Mouse (Mus musculus) MN1 (cell line): ENCODE results near the gene Tmem256.

Experiments
- DNase-seq: peaks from one replicate; pipeline ENCODE4 v3.0.0-alpha.2; 2016; ENCODE audit warnings: low spot score

Tmem256 gene

DNA sequence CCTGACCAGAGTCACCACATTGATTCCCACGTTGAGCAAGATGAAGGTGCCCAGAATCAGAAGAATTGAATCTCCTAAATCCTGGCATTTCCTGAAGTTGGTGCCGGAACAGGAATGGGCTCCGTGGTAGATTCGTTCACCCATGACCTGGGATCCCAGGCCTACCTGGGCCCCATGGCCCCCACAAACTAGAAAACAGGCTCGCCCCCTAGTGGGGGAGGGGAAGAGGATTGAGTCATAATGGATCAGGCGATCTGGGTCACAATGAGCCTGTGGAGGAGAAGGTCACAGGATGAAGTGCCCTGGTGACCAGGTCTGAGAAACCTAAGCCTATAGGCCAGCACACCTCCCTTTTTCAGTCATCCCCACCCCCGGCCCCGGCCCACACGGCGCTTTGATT is 23.2 kb upstream of the Tmem256 start, which contains the start of gene Gm39566:
Gene Gm39566 (minus strand): TSS at position 144 of the 400 bp plus-strand sequence.
- DNase-seq = no peak

DNA sequence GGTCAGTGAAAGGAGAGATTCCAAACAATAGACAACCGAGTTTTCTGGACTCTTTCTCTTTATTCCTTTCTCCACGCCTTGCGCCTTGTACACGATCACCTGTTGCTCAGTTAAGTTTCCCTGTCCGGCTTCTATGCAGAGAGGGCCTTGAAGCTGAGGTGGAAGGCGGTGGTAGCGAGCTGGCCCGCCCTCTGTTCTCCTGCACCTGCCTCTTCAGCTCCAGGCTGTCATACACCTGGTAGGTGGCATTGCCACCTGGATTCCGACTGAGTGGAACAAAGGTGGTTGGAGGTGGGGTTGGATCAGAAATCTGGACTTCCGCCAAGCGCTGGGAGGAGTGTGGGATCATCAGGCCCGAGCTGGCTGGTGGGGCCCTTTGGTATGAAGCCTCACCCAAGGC is 21.8 kb upstream of the Tmem256 start:
- no peak for DNase-seq

DNA sequence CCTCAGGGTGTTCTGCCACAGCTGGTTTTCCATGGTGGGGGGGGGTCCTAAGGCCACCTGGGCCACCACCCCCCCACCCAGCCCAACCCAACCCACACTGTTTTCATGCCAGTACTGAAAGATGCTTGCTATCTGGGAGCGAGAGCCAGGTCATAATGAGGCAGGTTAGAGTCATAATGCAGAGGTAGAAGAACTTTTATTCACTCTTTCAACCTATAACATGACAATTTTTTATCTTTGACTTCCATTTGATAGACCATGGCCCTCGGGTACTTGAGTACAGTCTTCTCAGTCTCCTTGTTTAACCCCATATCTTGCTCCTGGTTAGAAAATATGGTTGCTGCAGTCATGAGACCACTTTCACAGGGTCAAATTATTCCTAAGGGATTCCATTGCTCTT is 19.9 kb upstream of the Tmem256 start, which contains the start of gene Spem2:
Gene Spem2 (minus strand): TSS at position 101 of the 400 bp plus-strand sequence.
- no peak for DNase-seq

DNA sequence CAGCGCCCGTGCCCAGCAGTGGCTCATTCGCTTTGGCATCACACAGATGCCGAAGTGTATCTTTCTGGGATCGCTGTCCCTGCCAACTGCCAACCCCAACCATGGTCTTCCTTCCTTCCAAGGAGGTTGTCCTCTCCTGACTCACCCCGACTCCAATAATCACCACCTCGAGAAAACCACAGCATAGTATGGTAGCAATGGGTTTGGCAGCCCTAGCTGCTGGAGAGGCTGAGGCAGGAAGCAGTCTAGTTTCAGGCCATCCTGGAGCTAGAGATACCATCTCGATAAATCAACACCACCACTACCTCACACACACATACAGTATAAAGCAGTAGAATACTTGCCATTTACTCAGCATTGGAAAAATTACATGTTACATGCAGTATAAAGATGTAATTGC is 19.4 kb upstream of the Tmem256 start:
- DNase-seq = no peak

DNA sequence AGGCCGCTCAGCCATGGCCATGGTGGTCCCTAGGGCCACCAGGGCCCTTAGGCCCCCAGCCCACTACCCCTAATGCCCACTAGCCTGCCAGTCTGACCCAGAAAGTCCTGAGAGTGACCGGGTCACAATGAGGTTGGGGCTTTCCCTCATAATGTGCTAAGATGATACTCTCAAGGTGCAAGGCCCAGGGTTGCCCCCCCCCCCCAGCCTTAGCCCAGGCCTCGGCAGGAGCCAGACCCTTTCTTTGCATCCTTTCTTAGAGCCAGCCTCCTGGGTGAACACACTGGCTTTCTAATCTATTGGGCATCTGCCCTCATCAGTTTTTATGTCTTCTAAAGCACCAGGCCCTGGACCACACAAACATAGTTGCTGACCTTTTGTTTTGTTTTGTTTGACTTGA is 16.2 kb upstream of the Tmem256 start, which contains the start of gene Spem1:
Gene Spem1 (minus strand): TSS at position 101 of the 400 bp plus-strand sequence.
- DNase-seq = no peak

DNA sequence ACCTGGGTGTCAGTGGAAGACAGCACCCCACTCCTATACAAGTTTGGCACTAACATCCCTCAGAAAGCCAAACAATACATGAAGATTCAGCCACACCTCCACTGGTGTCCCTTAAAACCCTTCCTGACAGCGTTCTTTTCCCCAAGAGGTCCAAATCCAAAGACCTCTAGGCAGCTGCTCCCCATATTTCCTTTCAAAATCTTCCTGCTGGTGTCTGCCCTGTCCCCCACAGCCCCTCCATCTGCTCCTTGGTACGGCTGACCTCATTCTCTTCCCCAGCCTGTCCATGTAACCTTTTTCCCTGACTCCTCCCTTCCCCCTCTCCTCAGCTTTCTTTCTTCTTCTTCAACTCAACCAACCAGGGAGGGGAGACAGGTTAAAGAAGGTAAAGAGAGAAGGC is 14.9 kb upstream of the Tmem256 start:
- DNase-seq = no peak

DNA sequence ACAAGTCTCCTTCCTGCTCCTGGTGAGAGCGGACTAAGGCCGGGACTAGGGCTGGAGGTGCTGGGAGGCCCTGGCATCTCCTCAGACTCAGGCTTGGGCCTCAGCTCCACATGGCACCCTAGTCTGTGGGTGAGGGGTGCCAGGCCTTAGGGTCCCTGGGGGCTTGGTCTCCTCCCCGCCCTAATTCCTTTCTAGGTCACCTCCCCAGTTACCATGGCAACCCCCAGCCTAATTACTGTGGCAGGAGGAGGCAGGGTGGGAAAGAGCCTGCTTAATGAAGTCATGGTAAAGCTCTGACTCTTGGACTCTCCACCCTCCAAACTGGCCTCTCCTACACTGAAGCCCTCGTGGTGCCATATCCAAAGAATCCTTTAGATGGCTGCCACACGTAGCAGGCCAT is 9.5 kb upstream of the Tmem256 start:
- peak; percentile 33 for DNase-seq

DNA sequence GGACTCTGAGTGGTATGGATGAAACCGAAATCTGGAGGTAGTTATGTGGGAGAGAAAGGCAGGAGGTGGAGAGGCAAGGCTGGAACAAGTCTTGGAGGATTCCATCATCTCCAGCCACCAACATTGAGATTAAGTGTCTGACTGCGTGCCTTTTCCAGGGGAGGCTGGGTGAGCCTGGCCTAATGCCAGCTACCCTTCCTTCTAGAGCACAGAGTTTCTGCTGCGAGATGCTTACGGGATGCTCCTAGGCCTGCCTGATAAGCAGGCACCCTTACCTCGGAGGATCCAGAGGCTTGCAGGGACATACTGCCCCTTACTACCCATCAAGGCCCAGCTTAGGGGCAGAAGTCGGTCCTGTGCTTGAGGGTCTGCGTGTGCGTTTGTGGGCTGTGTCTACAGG is 4.8 kb upstream of the Tmem256 start:
- no peak for DNase-seq

DNA sequence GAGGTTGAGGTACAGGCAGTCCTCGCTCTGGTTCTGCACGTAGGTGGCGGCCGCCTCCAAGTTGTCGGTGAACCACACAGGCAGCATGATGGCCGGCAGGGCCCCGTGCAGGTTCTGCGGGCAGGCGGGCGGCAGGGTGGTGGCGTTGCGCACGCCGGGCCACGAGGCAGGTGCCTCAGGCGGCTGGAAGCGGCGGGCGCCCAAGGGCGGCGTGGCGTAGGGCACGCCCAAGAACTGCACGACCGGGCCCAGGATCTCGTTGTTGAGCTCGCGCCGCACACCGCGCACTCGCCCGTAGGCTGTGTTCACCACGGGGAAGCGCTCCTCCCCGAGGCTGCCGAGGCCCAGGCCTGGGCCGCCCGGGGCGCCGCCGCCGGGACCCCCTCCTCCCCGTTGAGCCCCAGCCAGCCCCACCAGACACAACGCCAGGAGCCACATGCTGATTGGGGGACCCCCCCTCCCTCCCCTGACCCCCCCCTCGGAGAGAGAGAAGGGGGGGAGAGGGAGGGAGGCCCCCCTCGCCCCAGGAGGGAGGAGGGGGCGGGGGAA is 4.2 kb upstream of the Tmem256 start:
- no peak for DNase-seq

DNA sequence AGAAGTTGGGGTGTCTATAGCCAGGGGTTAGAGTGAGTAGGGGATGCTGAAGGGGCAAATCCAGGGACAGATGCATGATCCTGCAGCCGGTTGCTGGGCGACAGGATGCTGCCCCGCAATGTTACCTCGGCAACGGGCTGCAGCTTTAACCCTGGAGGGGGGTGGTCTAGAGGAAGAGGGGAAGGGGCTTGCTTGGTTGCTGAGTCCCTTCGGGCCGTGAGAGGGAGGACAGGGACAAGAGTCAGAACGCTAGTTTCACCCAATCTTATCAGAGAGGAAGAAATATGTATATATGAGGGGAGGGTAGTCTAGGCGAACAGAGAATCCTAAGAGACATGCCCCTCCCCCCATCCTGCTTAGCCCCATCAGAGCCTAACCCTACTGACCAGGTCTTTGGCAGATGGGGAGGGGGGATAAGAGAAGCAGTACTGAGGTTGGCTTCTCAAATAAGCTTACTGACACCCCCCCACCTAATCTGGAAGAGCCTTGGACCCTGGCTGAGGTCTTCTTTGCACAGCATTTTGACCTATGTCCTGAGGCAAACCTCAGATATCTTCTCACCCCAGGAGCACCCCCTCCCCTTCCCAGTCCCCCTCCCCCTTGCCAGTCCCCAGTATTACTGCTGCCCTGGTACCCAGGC is 2.9 kb upstream of the Tmem256 start:
- DNase-seq = no peak

DNA sequence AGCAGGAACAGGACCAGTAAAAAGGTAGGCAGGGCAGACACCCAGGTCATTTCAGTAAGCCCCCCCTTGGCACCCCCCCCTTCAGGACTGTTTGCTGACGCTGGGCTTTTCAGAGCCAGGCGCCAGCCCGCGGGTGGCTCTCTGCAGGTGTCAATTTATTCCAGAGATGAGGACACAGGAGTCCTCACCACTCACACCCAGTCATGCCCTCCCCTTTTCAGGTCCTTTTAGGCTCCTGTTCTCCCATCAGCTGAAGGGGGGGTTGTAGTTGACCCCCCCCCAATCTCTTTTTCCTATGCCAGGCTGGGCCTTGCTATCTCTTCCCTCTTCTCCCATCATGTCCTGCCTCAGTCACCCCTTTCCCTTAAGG is 2.4 kb upstream of the Tmem256 start:
- no peak for DNase-seq

DNA sequence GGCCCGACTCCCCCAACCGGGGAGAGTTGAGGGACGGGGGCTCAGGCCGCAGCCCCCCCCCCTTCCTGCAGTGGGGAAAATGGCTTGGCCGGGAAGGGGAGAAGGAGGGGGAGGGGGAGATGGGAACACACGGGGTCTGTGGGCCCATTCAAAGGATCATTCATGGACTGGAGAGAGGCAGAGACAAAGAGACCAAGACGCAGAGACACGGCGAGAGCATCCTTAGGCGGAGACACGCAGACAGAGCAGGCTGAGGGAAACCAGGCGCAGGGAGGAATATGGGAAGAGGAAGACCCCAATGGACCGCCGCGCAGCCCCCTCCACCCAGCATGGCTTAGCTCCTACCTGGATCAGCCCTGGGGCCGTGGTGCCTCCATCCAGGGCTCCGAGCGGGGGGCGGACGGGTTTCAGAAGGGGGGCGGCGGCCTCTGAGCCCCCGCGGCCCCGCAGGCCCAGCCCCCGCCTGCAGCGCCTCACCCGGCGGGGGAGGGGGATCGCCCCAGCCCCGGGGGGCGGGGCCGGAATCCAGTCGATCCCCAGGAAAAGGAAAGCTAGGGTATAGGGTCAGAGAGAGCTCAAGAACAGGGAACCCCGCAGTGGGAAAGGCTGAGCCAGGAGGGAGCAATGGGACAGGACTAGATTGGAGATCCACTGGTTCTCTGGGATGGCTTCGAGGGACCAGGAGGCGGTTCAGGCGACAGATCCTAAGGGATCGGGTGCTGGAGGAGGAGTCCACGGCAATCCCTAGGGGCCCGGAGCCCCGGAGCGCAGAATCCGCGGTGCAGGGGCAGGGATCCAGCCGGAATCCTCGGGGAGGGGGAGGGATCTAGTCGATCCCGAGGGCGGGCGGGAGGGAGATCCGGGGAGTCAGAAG is 1.4 kb upstream of the Tmem256 start:
- DNase-seq = peak; percentile 67

DNA sequence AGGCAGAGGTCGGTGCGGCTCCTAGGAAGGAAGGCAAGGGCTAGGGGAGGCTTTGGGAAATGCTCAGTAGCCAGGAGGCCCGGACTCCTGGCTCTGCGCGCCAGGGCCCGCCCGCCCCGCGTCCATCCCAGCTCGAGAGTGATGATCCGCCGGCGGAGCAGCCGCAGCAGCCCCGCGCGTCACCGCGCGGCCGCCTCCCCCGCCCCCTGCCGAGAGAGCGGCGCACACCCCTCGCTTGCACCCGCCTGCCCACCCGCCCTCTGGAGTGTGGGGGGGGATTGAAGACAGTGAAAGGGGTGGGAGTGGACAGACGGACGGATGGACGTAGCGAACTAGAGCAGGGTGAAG is 736 bp upstream of the Tmem256 start, which contains the start of gene Nlgn2:
Gene Nlgn2 (minus strand): TSS at position 181 of the 348 bp plus-strand sequence.
- DNase-seq = peak; percentile 83

DNA sequence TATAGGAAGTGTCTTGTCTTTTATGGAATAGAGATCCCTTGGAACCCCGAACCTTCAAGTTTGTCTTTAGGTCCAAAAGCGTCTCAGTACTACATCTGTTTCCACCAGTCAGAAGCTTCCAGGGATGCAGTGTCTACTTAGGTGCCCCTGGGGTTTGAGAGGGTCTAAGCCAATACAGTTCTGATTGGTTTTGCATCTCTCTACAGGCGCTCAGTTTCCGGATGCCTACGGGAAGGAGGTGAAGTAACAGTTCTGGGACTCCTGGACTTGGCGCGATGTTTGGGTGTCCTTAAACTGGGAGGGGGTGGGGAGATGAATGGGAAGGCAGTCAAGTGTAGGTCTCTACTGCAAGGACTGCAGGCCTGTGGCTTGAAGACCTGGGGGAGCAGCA is 395 bp downstream of the Tmem256 start:
- peak; percentile 53 for DNase-seq

DNA sequence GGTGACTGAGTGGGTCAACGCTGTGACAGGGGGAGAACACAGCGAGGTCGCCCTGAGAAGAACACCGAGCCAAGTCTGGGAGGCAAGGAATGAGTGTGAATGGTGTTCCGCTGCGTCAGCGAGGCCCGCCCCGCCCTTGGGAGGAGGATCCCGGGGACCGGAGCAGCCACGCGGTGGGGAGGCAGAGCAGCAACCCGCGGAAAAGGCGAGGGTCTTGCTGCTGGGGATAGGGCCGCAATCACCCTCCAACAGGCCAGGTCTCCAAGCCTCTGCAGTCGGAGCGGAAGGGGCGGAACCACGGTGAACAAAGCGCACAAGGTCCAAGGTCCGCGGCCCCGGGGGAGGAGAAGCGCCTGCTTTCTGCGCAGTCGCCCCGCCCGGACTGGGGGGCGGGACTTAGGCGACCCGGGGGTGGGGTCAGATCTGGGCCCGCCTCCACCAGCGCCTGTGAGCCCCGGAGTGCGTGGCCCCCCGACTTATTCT is 7.9 kb downstream of the Tmem256 start, which contains the start of gene Plscr3:
Gene Plscr3 (plus strand): TSS at position 179 of the 483 bp plus-strand sequence.
- DNase-seq = peak; percentile 92

DNA sequence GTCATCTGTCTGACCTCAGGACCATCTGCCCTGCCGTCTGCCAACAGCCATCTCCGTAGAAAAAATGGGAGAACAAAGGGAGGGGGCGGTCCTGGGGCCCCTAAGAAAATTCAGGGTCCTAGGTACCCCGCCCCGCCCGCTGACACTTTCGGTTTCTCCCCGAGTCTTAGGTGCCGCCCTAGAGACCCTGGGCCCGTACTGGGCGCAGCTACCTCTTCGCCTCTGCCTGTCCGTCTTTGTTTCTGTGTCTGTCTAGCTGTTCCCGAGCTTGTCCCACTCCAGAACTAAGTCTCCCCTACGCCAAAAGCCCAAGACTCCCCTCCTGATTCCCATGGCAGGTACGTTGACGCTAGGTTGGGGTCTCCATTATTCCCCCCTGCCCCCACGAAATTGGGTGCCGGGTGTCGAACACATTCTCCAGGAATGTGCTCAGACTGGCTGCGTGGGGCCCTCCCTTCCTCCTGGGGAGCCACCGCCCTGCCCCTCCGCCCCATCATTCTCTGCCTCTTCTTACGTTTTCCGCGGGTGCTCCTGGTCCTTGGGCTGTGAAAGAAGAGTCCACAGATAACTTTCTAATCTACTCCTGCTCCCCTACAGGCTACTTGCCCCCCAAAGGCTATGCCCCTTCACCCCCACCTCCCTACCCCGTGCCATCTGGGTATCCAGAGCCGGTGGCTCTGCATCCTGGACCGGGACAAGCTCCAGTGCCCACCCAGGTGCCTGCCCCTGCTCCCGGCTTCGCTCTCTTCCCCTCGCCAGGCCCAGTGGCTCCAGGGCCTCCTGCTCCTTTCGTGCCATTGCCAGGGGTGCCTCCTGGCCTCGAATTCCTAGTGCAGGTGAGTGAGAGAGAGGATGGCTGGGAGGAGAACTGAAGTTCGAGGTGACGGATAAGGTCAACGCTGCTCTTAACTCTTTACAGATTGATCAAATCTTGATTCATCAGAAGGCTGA is 8.7 kb downstream of the Tmem256 start:
- peak; percentile 19 for DNase-seq

DNA sequence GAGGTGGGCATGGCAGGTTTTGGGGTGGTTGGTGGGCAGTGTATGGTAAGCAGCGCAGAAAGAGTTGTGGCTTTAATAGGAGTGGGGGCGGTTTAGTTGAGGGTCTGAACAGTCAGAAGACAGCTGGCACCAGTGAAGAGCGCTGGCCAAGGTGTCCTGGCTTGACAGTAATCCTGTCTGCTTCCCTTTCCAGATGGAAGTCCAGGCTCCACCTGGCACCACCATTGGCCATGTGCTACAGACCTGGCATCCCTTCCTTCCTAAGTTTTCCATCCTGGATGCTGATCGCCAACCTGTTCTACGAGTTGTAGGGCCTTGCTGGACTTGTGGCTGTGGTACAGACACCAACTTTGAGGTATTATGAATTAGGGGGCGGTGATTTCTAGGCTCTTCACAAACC is 9.7 kb downstream of the Tmem256 start:
- DNase-seq = no peak

DNA sequence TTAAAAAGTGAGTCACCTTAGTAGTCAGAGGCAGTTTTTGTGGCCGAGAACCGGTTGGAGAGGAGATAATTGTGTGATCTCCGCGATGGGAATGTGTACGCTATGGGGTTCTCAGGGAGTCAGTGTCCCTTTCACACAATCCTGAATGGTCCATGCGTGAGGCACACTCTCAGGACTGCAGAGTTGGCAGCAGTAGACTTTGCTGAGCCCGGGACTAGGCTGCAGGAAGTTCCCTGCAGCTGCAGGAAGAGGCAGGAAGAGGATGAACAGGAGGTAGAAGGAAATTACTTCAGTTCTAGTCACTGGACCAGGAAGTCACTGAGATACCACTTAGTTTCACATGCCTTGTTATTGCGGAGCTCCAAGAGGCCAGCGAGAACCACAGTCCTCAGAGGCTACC is 10.8 kb downstream of the Tmem256 start:
- no peak for DNase-seq

DNA sequence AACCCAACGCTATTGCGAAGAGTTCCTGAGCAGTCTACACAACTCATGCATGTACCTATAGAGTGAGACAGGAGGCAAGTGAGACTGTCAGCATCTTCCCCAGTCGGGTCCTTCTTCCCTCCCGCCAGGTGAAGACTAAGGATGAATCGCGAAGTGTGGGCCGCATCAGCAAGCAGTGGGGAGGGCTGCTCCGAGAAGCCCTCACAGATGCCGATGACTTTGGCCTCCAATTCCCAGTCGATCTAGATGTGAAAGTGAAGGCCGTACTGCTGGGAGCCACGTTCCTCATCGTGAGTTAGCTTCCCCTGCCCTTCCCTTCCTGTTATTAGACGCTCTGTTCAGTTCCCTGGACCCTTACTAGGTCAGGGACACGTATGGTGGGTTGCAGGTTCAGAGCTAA is 11.6 kb downstream of the Tmem256 start:
- DNase-seq = no peak

DNA sequence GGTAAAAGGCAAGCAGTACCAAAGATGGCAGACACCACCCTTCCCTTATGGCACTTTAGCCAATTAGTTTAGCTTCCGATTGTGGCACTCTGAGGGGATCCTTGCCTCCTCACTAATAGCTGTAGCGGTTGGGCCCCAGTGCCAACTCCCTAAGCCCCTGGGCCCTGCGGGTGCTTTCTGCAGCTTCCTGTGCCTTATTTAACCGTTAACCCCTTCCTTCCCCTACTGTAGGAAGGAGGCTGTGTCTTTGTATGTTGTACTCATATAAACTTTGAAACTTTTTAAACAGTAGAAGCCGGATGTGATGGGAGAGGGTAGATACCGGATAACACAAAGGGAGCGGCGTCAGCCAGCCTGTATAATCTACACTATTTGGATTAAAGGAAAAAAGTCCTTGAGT is 12.4 kb downstream of the Tmem256 start:
- DNase-seq = no peak

DNA sequence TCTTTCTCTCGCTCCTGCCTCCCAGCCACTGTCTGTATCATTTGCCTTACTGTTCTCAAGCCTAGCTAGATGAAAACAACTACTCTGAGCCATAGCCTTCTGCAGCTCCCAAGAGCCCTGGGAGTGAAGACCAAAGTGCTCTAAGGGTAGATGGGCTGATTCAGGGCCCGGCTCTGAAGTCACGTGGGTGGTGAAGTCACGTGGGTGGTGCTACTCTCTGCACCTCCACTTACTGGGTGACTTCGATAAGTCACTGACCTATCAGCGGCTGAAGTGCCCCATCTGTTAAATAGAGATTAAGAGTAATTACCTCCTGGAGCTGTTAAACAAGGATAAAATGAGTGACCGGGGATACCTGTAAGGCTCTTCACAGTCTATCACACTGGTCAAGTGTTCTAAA is 15.7 kb downstream of the Tmem256 start:
- DNase-seq = no peak

DNA sequence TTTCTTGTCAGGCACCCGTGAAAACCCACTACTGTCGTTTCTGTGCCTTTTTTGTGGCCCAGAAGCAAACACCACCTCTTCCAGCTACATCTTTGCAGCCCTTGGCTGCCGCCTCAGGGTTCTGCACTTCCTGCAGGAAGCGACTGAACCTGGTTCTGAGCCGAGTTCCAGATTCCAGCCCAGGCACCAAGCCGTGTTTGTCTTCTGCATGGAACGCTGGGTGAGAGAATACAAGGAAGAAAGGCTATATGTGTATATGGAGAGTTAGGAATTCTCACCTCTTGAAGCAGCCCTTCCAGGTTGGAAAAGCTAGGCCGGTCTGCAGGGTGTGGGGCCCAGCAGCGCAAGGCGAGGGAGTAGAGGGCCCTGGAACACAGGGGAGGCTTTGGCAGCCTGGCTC is 16.4 kb downstream of the Tmem256 start:
- no peak for DNase-seq
